Comparison of ENCODE assay signal across 8 mouse cellular contexts in the genomic region with DNA sequence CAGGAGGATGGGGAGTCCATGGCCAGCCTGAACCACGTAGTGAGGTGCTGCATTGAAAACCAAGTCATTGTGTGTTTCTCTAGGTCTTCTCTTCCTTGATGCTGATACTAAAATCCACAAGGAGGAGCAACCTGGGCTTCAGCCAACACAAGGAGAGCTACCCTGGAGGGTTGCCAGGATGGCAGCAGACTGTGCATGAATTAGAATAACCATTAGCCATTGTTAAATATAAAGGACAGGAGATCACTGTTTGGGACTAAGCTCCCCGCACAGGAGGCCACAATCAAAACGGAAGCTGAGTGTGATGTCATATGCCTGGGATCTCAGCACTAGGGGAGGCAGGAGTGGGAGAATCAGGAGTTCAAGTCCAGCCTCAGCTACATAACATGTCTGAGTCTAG. TPM values are rescaled to one million over a fixed set of nuclear protein-coding genes. Genes with fewer than 3 reads are reported as not detected.
DNase-seq lines count a peak whose midpoint lies in the region; ATAC-seq and TF ChIP-seq lines count a peak whose summit lies in the region.
"Had no signal": no experiment of that assay in that cellular context is flagged by ENCODE, and none has a peak within 500 bp of the region (broad histone marks: within the 10 kb centered on the region; RNA-seq: fewer than 3 reads in every experiment).

No protein-coding gene starts in this region.

- 27% methylated on average over 3 of the region's 3 CpGs for WGBS in lung, adult 2 months
- WGBS in lung, embryonic 15.5 days: 39% methylated on average over 3 of the region's 3 CpGs

- H3K36me3 ChIP-seq in lung, embryonic 15.5 days: no peaks in the 10 kb centered on the region
- H3K36me3 ChIP-seq: stomach, embryonic 15.5 days had no signal

- H3K4me3 ChIP-seq in lung, adult 2 months (replicated peaks; ENCODE audit: extremely low read depth, low read depth, low read length): no peak overlapping the region
- no peak overlapping the region for H3K4me3 ChIP-seq in lung, embryonic 15.5 days
- H3K4me3 ChIP-seq: stomach, embryonic 15.5 days had no signal

- no peak for ATAC-seq in lung, embryonic 15.5 days (ENCODE audit: borderline replicate concordance, extremely low read depth, low FRiP score, low TSS enrichment)

- TF ChIP-seq CTCF in lung, adult 2 months (IDR thresholded peaks at IDR 0.05; ENCODE audit: insufficient read depth, low read length): no peak

- H3K4me2 ChIP-seq in lung, embryonic 15.5 days: no peak overlapping the region
- H3K4me2 ChIP-seq: stomach, embryonic 15.5 days had no signal

- no peaks in the 10 kb centered on the region for H3K27me3 ChIP-seq in lung, embryonic 15.5 days
- H3K27me3 ChIP-seq: stomach, embryonic 15.5 days had no signal

- H3K4me1 ChIP-seq in lung, adult 2 months (ENCODE audit: control insufficient read depth, insufficient read depth, low read length): no peaks in the 10 kb centered on the region
- H3K4me1 ChIP-seq in lung, embryonic 15.5 days: no peaks in the 10 kb centered on the region
- H3K4me1 ChIP-seq: stomach, embryonic 15.5 days had no signal

- H3K9me3 ChIP-seq in lung, embryonic 15.5 days: no peaks in the 10 kb centered on the region
- H3K9me3 ChIP-seq: stomach, embryonic 15.5 days had no signal

- no peak overlapping the region for H3K9ac ChIP-seq in lung, embryonic 15.5 days
- H3K9ac ChIP-seq: stomach, embryonic 15.5 days had no signal

- 0 out of 2 replicates have a peak overlapping the region, but pooled peaks have one; percentile 56 for H3K27ac ChIP-seq in lung, embryonic 15.5 days
- H3K27ac ChIP-seq: stomach, embryonic 15.5 days had no signal

- peak; percentile 42 to 60 for DNase-seq in lung, adult 18-20 months
- DNase-seq in lung, adult 2 months: no peak
- DNase-seq in ZHBTc4 (ENCODE audit: low read depth, low spot score): peak; percentile 95
- DNase-seq in cerebellum, postnatal 25 days: peak; percentile 62 to 80
- no peak for DNase-seq in layer of hippocampus, postnatal 25 days (ENCODE audit: extremely low spot score in 1 of 2, low spot score in 1 of 2)
- DNase-seq in urinary bladder, adult 18-20 months (ENCODE audit: low spot score in 2 of 2): no peak

- no peak for TF ChIP-seq POLR2A in lung, adult 2 months (IDR thresholded peaks at IDR 0.05; ENCODE audit: borderline replicate concordance, extremely low read depth, low read depth, low read length)

RNA-seq across cellular contexts. Expression of a gene that starts 13.2 kb away (rescaled TPM):
- 6.4 and 11.1 TPM in 2 replicates for polyA plus RNA-seq in lung, adult 2 months (2012; rRNA removed)
- 1.5 and 1.6 TPM in 2 replicates for polyA plus RNA-seq in lung, embryonic 15.5 days (2015; fragmentation: Nextera tagmentation; extraction: Ambion mirVana)
- total RNA-seq in layer of hippocampus, postnatal 25 days (2021): 10 to 100 TPM; 25.3 to 26.7 TPM

Comparison
In these comparisons a context has a peak if more than half of its experiments do, and no peak if none do; other contexts are left out.
1. DNase-seq: peak in lung, adult 18-20 months (2 of 2), ZHBTc4 (single experiment) and cerebellum, postnatal 25 days (2 of 2); none in lung, adult 2 months (single experiment), layer of hippocampus, postnatal 25 days (0 of 2) and urinary bladder, adult 18-20 months (0 of 2).